Mouse (Mus musculus): ENCODE data around the gene Ncoa6. TPM values are rescaled to one million over a fixed set of nuclear protein-coding genes. Genes with fewer than 3 reads are reported as not detected.

Gene Ncoa6
- total and polyA plus RNA-seq, 2 experiments from 2014 or later, result 11.4 to 41.9 TPM

GRCm38 (mm10) chr2:155420911-155421310 lies 52.8 kb downstream of the Ncoa6 start:
- Histone ChIP-seq H3K27ac (ENCODE audit: low read depth) (no peak overlapping the region), H3K4me3 (ENCODE audit: low read depth, low read length) (no peak overlapping the region), H3K4me1 (ENCODE audit: control insufficient read depth, insufficient read depth) (no peaks in the 10 kb centered on the region), H3K9me3 (replicated peaks; ENCODE audit: control insufficient read depth, low read length) (no peaks in the 10 kb centered on the region), H3K4me2 (ENCODE audit: low read depth, low read length) (no peak overlapping the region), H3K27me3 (ENCODE audit: control insufficient read depth, insufficient read depth, low read length) (no peaks in the 10 kb centered on the region), H3K9ac (replicated peaks; ENCODE audit: low read depth, low read length) (no peak overlapping the region), H3K36me3 (replicated peaks; ENCODE audit: control insufficient read depth, insufficient read depth, low read length) (peaks cover 58% of the 10 kb centered on the region)
- TF ChIP-seq CTCF (IDR thresholded peaks at IDR 0.05; ENCODE audit: low read depth), result no peak
- no peak for TF ChIP-seq EP300 (IDR thresholded peaks at IDR 0.05; ENCODE audit: low read depth)
- 69% methylated on average over 2 of the region's 2 CpGs for WGBS
- DNase-seq (ENCODE audit: low spot score) (no peak), ATAC-seq (ENCODE audit: insufficient read depth, low read depth) (no peak)

GRCm38 (mm10) chr2:155404635-155405034 lies 69.1 kb downstream of the Ncoa6 start:
- ATAC-seq (ENCODE audit: insufficient read depth, low read depth), result no peak
- Histone ChIP-seq H3K27ac (ENCODE audit: low read depth) (no peak overlapping the region), H3K9me3 (replicated peaks; ENCODE audit: control insufficient read depth, low read length) (no peaks in the 10 kb centered on the region), H3K4me2 (ENCODE audit: low read depth, low read length) (no peak overlapping the region), H3K4me1 (ENCODE audit: control insufficient read depth, insufficient read depth) (peaks cover 8% of the 10 kb centered on the region; the same call in 1 of the 2 replicates), H3K4me3 (ENCODE audit: low read depth, low read length) (no peak overlapping the region), H3K9ac (replicated peaks; ENCODE audit: low read depth, low read length) (no peak overlapping the region), H3K36me3 (replicated peaks; ENCODE audit: control insufficient read depth, insufficient read depth, low read length) (peaks cover 54% of the 10 kb centered on the region), H3K27me3 (ENCODE audit: control insufficient read depth, insufficient read depth, low read length) (no peaks in the 10 kb centered on the region)
- no peak for DNase-seq (ENCODE audit: low spot score)
- TF ChIP-seq EP300 (IDR thresholded peaks at IDR 0.05; ENCODE audit: low read depth) (no peak), CTCF (IDR thresholded peaks at IDR 0.05; ENCODE audit: low read depth) (no peak)
- WGBS, result 61% methylated on average over 1 of the region's 1 CpGs

- Histone ChIP-seq H3K9ac (replicated peaks; ENCODE audit: low read depth, low read length) (no peak overlapping the region), H3K27ac (ENCODE audit: low read depth) (no peak overlapping the region), H3K27me3 (ENCODE audit: control insufficient read depth, insufficient read depth, low read length) (no peaks in the 10 kb centered on the region), H3K4me2 (ENCODE audit: low read depth, low read length) (no peak overlapping the region), H3K4me1 (ENCODE audit: control insufficient read depth, insufficient read depth) (peaks cover 8% of the 10 kb centered on the region; the same call in 1 of the 2 replicates), H3K9me3 (replicated peaks; ENCODE audit: control insufficient read depth, low read length) (no peaks in the 10 kb centered on the region), H3K36me3 (replicated peaks; ENCODE audit: control insufficient read depth, insufficient read depth, low read length) (peaks cover 50% of the 10 kb centered on the region), H3K4me3 (ENCODE audit: low read depth, low read length) (no peak overlapping the region)
- 97% methylated on average over 4 of the region's 4 CpGs for WGBS
- ATAC-seq (ENCODE audit: insufficient read depth, low read depth) (no peak), DNase-seq (ENCODE audit: low spot score) (no peak)
- TF ChIP-seq EP300 (IDR thresholded peaks at IDR 0.05; ENCODE audit: low read depth) (no peak), CTCF (IDR thresholded peaks at IDR 0.05; ENCODE audit: low read depth) (no peak)
Measured at GRCm38 (mm10) chr2:155401926-155402325, 71.8 kb downstream of the Ncoa6 start.

GRCm38 (mm10) chr2:155400276-155400675 lies 73.4 kb downstream of the Ncoa6 start:
- Histone ChIP-seq H3K36me3 (replicated peaks; ENCODE audit: control insufficient read depth, insufficient read depth, low read length) (peaks cover 43% of the 10 kb centered on the region), H3K27ac (ENCODE audit: low read depth) (0 out of 2 replicates have a peak overlapping the region, but pooled peaks have one; percentile 1), H3K27me3 (ENCODE audit: control insufficient read depth, insufficient read depth, low read length) (no peaks in the 10 kb centered on the region), H3K4me2 (ENCODE audit: low read depth, low read length) (no peak overlapping the region), H3K4me1 (ENCODE audit: control insufficient read depth, insufficient read depth) (peaks cover 8% of the 10 kb centered on the region; the same call in 1 of the 2 replicates), H3K9me3 (replicated peaks; ENCODE audit: control insufficient read depth, low read length) (no peaks in the 10 kb centered on the region), H3K4me3 (ENCODE audit: low read depth, low read length) (no peak overlapping the region), H3K9ac (replicated peaks; ENCODE audit: low read depth, low read length) (no peak overlapping the region)
- TF ChIP-seq EP300 (IDR thresholded peaks at IDR 0.05; ENCODE audit: low read depth) (no peak), CTCF (IDR thresholded peaks at IDR 0.05; ENCODE audit: low read depth) (no peak)
- no peak; the same call in 1 of the 2 replicates for ATAC-seq (ENCODE audit: insufficient read depth, low read depth)
- DNase-seq (ENCODE audit: low spot score), result peak; percentile 52

GRCm38 (mm10) chr2:155394586-155394985 lies 79.1 kb downstream of the Ncoa6 start:
- H3K27ac ChIP-seq (ENCODE audit: low read depth), result peak overlapping the region; percentile 56
- no peak overlapping the region for H3K4me3 ChIP-seq (ENCODE audit: low read depth, low read length)
- WGBS, result 84% methylated on average over 5 of the region's 5 CpGs
- ATAC-seq (ENCODE audit: insufficient read depth, low read depth) (no peak), DNase-seq (ENCODE audit: low spot score) (no peak)
- peaks cover 42% of the 10 kb centered on the region for H3K36me3 ChIP-seq (replicated peaks; ENCODE audit: control insufficient read depth, insufficient read depth, low read length)
- no peak overlapping the region for H3K9ac ChIP-seq (replicated peaks; ENCODE audit: low read depth, low read length)
- TF ChIP-seq EP300 (IDR thresholded peaks at IDR 0.05; ENCODE audit: low read depth), result no peak
- no peak for TF ChIP-seq CTCF (IDR thresholded peaks at IDR 0.05; ENCODE audit: low read depth)
- H3K27me3 ChIP-seq (ENCODE audit: control insufficient read depth, insufficient read depth, low read length), result no peaks in the 10 kb centered on the region
- H3K9me3 ChIP-seq (replicated peaks; ENCODE audit: control insufficient read depth, low read length), result no peaks in the 10 kb centered on the region
- H3K4me2 ChIP-seq (ENCODE audit: low read depth, low read length), result no peak overlapping the region
- H3K4me1 ChIP-seq (ENCODE audit: control insufficient read depth, insufficient read depth), result peaks cover 7% of the 10 kb centered on the region; the same call in 1 of the 2 replicates

- 65% methylated on average over 2 of the region's 2 CpGs for WGBS
- Histone ChIP-seq H3K4me1 (ENCODE audit: control insufficient read depth, insufficient read depth) (peaks cover 31% of the 10 kb centered on the region; the same call in 1 of the 2 replicates), H3K9me3 (replicated peaks; ENCODE audit: control insufficient read depth, low read length) (no peaks in the 10 kb centered on the region), H3K4me2 (ENCODE audit: low read depth, low read length) (no peak overlapping the region), H3K36me3 (replicated peaks; ENCODE audit: control insufficient read depth, insufficient read depth, low read length) (peaks cover 54% of the 10 kb centered on the region), H3K4me3 (ENCODE audit: low read depth, low read length) (no peak overlapping the region), H3K27me3 (ENCODE audit: control insufficient read depth, insufficient read depth, low read length) (no peaks in the 10 kb centered on the region), H3K27ac (ENCODE audit: low read depth) (peak overlapping the region; percentile 74), H3K9ac (replicated peaks; ENCODE audit: low read depth, low read length) (no peak overlapping the region)
- DNase-seq (ENCODE audit: low spot score) (no peak), ATAC-seq (ENCODE audit: insufficient read depth, low read depth) (no peak)
- TF ChIP-seq EP300 (IDR thresholded peaks at IDR 0.05; ENCODE audit: low read depth), result no peak
- no peak for TF ChIP-seq CTCF (IDR thresholded peaks at IDR 0.05; ENCODE audit: low read depth)
Measured at GRCm38 (mm10) chr2:155388573-155388972, 85.1 kb downstream of the Ncoa6 start.
